In the genomic region with DNA sequence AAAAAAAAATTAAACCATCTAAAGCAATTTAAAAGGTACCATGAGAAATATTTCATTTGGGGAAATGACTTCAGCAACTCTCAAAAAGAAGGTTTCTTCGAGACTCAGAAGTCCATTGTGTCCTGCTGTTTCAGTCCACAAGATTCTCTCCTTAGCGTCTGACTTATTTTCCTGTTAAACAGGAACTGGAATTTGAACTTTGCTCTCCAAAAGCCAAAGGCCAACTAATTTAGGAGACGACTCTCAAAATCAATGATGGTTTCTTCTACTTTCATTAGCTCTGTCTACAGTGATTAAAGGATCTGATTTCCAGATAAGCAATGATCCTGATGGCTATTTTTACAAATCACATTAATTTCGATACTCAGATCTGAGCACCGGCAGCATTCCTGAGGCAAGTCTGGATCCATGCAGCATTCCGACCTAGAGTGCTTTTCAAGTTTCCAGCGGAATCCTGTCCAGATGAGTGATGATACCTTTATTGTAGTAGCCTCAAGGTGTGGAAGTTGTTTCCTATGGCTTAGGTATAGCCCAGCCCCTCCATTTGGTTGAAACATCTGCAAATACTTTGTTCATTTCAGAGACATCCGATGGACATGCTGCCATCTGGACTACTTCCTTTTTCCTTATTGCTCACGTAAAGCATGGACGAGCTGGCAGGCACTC, we compare ENCODE assay signal across 27 mouse cellular contexts. TPM values are rescaled to one million over a fixed set of nuclear protein-coding genes. Genes with fewer than 3 reads are reported as not detected.
DNase-seq lines count a peak whose midpoint lies in the region; ATAC-seq and TF ChIP-seq lines count a peak whose summit lies in the region.
"Had no signal": no experiment of that assay in that cellular context is flagged by ENCODE, and none has a peak within 500 bp of the region (broad histone marks: within the 10 kb centered on the region; RNA-seq: fewer than 3 reads in every experiment).

No protein-coding gene starts in this region.

- WGBS in lung, embryonic 14.5 days: 46% methylated on average over 10 of the region's 10 CpGs
- 53% methylated on average over 10 of the region's 10 CpGs for WGBS in lung, adult 2 months

- no peak for TF ChIP-seq POLR2A in lung, adult 2 months (IDR thresholded peaks at IDR 0.05; ENCODE audit: borderline replicate concordance, extremely low read depth, low read depth, low read length)

- no peak for ATAC-seq in lung, embryonic 14.5 days (ENCODE audit: insufficient read depth)
- ATAC-seq in granulocyte monocyte progenitor cell, adult 5-6 weeks (replicated peaks; ENCODE audit: poor library complexity, severe bottlenecking): peak; percentile 40
- ATAC-seq: CD4-positive, CD25-positive, alpha-beta regulatory T cell, adult 4 months; forebrain, embryonic 16.5 days; intestine, postnatal 0 days; lung, postnatal 0 days had no signal

- no peak overlapping the region for H3K9ac ChIP-seq in lung, embryonic 14.5 days
- H3K9ac ChIP-seq: hindbrain, embryonic 13.5 days; limb, embryonic 15.5 days had no signal

- H3K4me2 ChIP-seq in lung, embryonic 14.5 days: no peak overlapping the region
- H3K4me2 ChIP-seq: heart, embryonic 11.5 days; hindbrain, embryonic 13.5 days; limb, embryonic 15.5 days had no signal

- H3K9me3 ChIP-seq in lung, embryonic 14.5 days (ENCODE audit: low read depth, low read length): no peaks in the 10 kb centered on the region
- H3K9me3 ChIP-seq: hindbrain, embryonic 13.5 days; limb, embryonic 10.5 days; limb, embryonic 15.5 days had no signal

- no peak overlapping the region for H3K27ac ChIP-seq in lung, embryonic 14.5 days (ENCODE audit: low read depth)
- H3K27ac ChIP-seq in gastrocnemius, adult 2 months: no peak overlapping the region
- H3K27ac ChIP-seq: hindbrain, embryonic 13.5 days; limb, embryonic 10.5 days; limb, embryonic 15.5 days had no signal

- H3K4me3 ChIP-seq in lung, embryonic 14.5 days (ENCODE audit: low read depth, low read length): no peak overlapping the region
- no peak overlapping the region for H3K4me3 ChIP-seq in lung, adult 2 months (replicated peaks; ENCODE audit: extremely low read depth, low read depth, low read length)
- H3K4me3 ChIP-seq in gastrocnemius, adult 2 months: no peak overlapping the region
- H3K4me3 ChIP-seq: erythroblast, embryonic 14.5 days; hindbrain, embryonic 13.5 days; limb, embryonic 10.5 days; limb, embryonic 15.5 days had no signal

- intact Hi-C loops in gastrocnemius, adult 2 months (cut with DNase I): loop anchor here (5.0 kb wide), 1 partner anchor 208 kb away; no protein-coding TSS in a partner anchor

- peaks cover 7% of the 10 kb centered on the region; the same call in 1 of the 2 replicates for H3K4me1 ChIP-seq in lung, embryonic 14.5 days (ENCODE audit: insufficient read depth)
- no peaks in the 10 kb centered on the region for H3K4me1 ChIP-seq in lung, adult 2 months (ENCODE audit: control insufficient read depth, insufficient read depth, low read length)

- no peaks in the 10 kb centered on the region for H3K27me3 ChIP-seq in lung, embryonic 14.5 days (ENCODE audit: insufficient read depth, low read length)
- H3K27me3 ChIP-seq: hindbrain, embryonic 13.5 days had no signal

- no peak for TF ChIP-seq CTCF in lung, embryonic 14.5 days (IDR thresholded peaks at IDR 0.05; ENCODE audit: low read depth)
- no peak for TF ChIP-seq CTCF in lung, adult 2 months (IDR thresholded peaks at IDR 0.05; ENCODE audit: insufficient read depth, low read length)
- no peak for TF ChIP-seq CTCF in gastrocnemius, adult 2 months (IDR thresholded peaks at IDR 0.05)

- DNase-seq in lung, embryonic 14.5 days: peak; percentile 24
- no peak for DNase-seq in lung, adult 2 months
- peak; percentile 45 for DNase-seq in embryo, embryonic 11 days
- no peak for DNase-seq in gastrocnemius, adult 8-10 months (ENCODE audit: low spot score in 2 of 2)
- DNase-seq in layer of hippocampus, adult 9-11 months: no peak
- DNase-seq in gastrocnemius, adult 2 months: no peak
- DNase-seq: adrenal gland, postnatal 25 days; cerebellum, adult 11-12 months; cerebellum, adult 9-11 months; gastrocnemius, postnatal 14 days; heart, adult 11 months; heart, postnatal 4 days; kidney, postnatal 4 days; lung, postnatal 4 days; midbrain, embryonic 14.5 days; thymus, adult 2 months had no signal

- no peaks in the 10 kb centered on the region for H3K36me3 ChIP-seq in lung, embryonic 14.5 days (ENCODE audit: insufficient read depth)
- H3K36me3 ChIP-seq: hindbrain, embryonic 13.5 days; limb, embryonic 10.5 days; limb, embryonic 15.5 days had no signal

RNA-seq across cellular contexts. Expression of a gene that starts 11.4 kb away (rescaled TPM):
- 8.7 and 9.5 TPM in 2 replicates for polyA plus RNA-seq in lung, embryonic 14.5 days (2014; fragmentation: Nextera tagmentation; extraction: Ambion mirVana)
- 0.75 and 1.3 TPM in 2 replicates for polyA plus RNA-seq in lung, adult 2 months (2012; rRNA removed)
- total RNA-seq in granulocyte monocyte progenitor cell, adult 5-6 weeks (2014; fragmentation: Nextera tagmentation): 1.9 and 2.7 TPM in 2 replicates
- 5.9 and 11.2 TPM in 2 replicates for total RNA-seq in granulocyte monocyte progenitor cell, adult 5-6 weeks (2017)
- under 1 TPM; 0.19 to 0.62 (median 0.27) TPM for total RNA-seq in gastrocnemius, adult 8-10 months (2022)
- under 1 TPM; 0.23 to 0.31 TPM for total RNA-seq in gastrocnemius, adult 2 months (2021)
- total RNA-seq: monocyte, adult 5-6 weeks had no signal
- polyA plus RNA-seq: erythroblast, embryonic 14.5 days had no signal

Comparison
In these comparisons a context has a peak if more than half of its experiments do, and no peak if none do; other contexts are left out.
1. DNase-seq: peak in lung, embryonic 14.5 days (single experiment) and embryo, embryonic 11 days (single experiment); none in lung, adult 2 months (single experiment), gastrocnemius, adult 8-10 months (0 of 2), layer of hippocampus, adult 9-11 months (single experiment) and gastrocnemius, adult 2 months (single experiment).